Mouse (Mus musculus): Measurements from ENCODE around the gene Tmem95.

DNA sequence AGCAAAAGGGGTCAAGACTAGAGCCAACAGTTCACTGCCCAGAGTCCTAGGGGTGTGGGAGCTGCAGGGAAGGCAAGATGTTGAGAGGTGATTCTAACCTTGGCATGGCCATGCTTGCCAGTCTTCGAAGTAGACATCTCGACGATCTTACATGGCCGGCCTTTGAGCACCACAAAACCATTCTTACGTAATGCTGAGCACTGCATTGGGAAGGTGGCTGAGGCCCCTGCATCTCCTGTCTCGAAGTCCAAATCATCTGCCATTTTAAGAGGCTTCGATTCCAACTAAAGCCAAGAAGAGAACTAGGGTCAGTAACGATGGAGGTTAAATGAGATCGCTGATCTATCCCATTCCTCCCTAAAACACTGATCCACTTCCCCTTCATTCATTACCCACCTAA, 41.2 kb upstream of the Tmem95 start:
- TF ChIP-seq EP300 (IDR thresholded peaks at IDR 0.05; ENCODE audit: insufficient read depth, low read depth, low read length): no peak
- TF ChIP-seq POLR2A (IDR thresholded peaks at IDR 0.05; ENCODE audit: insufficient read depth, low read depth, low read length): no peak
- TF ChIP-seq CTCF (IDR thresholded peaks at IDR 0.05): no peak
